Mouse (Mus musculus): ENCODE data around the gene Mgst2.

Mgst2 gene

GRCm38 (mm10) chr3:51660060-51660459, at the start of gene Mgst2:
TSS of gene Mgst2 (plus strand) at chr3:51660360.
- no peak for DNase-seq

- DNase-seq, result peak; percentile 9
These were observed 48.2 kb upstream of the Mgst2 start for GRCm38 (mm10) chr3:51611972-51612371.

- no peak for DNase-seq
These were observed 47.5 kb upstream of the Mgst2 start for GRCm38 (mm10) chr3:51612398-51613356.

- DNase-seq, result no peak
These were observed 45.9 kb upstream of the Mgst2 start for GRCm38 (mm10) chr3:51614278-51614677.

- DNase-seq, result no peak
These were observed 36.2 kb upstream of the Mgst2 start for GRCm38 (mm10) chr3:51623956-51624355.

GRCm38 (mm10) chr3:51627741-51628140, 32.4 kb upstream of the Mgst2 start:
- DNase-seq, result no peak

GRCm38 (mm10) chr3:51628977-51629376, 31.2 kb upstream of the Mgst2 start:
- no peak for DNase-seq

GRCm38 (mm10) chr3:51630746-51631145, 29.4 kb upstream of the Mgst2 start:
- DNase-seq, result no peak

GRCm38 (mm10) chr3:51631971-51632370, 28.2 kb upstream of the Mgst2 start:
- no peak for DNase-seq

- no peak for DNase-seq
These were observed 25.7 kb upstream of the Mgst2 start for GRCm38 (mm10) chr3:51634451-51634850.

- no peak for DNase-seq
These were observed 24.2 kb upstream of the Mgst2 start for GRCm38 (mm10) chr3:51635960-51636359.

GRCm38 (mm10) chr3:51636700-51637099, 23.5 kb upstream of the Mgst2 start:
- DNase-seq, result no peak

- DNase-seq, result no peak
These were observed 22.8 kb upstream of the Mgst2 start for GRCm38 (mm10) chr3:51637326-51637725.

GRCm38 (mm10) chr3:51638260-51638659, 21.9 kb upstream of the Mgst2 start:
- DNase-seq, result no peak

- no peak for DNase-seq
These were observed 14.7 kb upstream of the Mgst2 start for GRCm38 (mm10) chr3:51645484-51645883.

GRCm38 (mm10) chr3:51646301-51646700, 13.9 kb upstream of the Mgst2 start:
- no peak for DNase-seq

GRCm38 (mm10) chr3:51647356-51647755, 12.8 kb upstream of the Mgst2 start:
- no peak for DNase-seq

GRCm38 (mm10) chr3:51648037-51648664, 12.0 kb upstream of the Mgst2 start:
- peak; percentile 73 for DNase-seq

GRCm38 (mm10) chr3:51649426-51649825, 10.7 kb upstream of the Mgst2 start:
- no peak for DNase-seq

GRCm38 (mm10) chr3:51649986-51650385, 10.2 kb upstream of the Mgst2 start:
- DNase-seq, result no peak

GRCm38 (mm10) chr3:51651149-51651548, 9.0 kb upstream of the Mgst2 start:
- DNase-seq, result no peak

GRCm38 (mm10) chr3:51652292-51652691, 7.9 kb upstream of the Mgst2 start:
- peak; percentile 82 for DNase-seq

GRCm38 (mm10) chr3:51652701-51653100, 7.5 kb upstream of the Mgst2 start:
- DNase-seq, result peak; percentile 12
